Mouse (Mus musculus): Measurements from ENCODE around the gene Cntrob.

The Cntrob gene

DNA sequence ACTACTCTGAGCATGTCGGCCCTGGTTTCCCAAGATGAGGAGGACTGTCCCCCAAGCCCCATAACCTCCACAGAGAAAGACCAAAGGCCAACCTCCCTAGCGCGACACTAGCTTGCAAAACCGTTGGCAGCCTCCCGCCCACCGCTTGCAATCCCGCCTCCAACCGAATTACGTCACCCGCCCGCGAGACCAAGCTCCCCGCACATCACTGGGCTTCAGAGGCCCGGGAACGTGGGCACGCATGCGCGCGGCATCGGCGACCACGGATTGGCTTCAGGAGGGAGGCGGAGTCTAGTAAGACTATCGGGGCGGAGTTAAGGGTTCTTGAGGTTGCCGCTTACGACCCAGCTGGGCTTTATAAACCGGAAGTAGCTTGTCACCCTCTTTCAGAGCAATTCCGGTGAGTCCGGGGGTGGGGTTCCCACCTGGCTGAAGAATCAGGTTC, at the start of gene Cntrob, which contains the start of gene Trappc1:
TSS of gene Cntrob (minus strand) at position 109 of the 445 bp plus-strand sequence.
TSS of gene Trappc1 (plus strand) at position 314 of the 445 bp plus-strand sequence.
- DNase-seq: peak; percentile 99

DNA sequence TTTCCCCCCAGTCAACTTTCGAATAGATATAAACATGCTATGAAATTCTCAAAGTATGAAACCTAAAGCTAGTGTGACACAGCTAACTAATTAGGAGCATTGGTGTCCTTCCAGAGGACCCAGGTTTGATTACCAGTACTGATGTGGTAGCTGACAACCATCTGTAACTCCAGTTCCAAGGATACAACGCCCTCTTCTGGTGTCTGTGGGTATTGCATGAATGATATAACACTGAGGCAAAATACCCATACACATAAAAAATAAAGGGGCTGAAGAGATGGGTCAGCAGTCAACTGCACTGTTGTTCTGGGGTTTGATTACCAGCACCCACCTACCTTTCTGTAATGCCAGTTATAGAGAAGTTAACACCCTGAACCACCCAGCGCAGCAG, 49.2 kb upstream of the Cntrob start:
- no peak for DNase-seq

DNA sequence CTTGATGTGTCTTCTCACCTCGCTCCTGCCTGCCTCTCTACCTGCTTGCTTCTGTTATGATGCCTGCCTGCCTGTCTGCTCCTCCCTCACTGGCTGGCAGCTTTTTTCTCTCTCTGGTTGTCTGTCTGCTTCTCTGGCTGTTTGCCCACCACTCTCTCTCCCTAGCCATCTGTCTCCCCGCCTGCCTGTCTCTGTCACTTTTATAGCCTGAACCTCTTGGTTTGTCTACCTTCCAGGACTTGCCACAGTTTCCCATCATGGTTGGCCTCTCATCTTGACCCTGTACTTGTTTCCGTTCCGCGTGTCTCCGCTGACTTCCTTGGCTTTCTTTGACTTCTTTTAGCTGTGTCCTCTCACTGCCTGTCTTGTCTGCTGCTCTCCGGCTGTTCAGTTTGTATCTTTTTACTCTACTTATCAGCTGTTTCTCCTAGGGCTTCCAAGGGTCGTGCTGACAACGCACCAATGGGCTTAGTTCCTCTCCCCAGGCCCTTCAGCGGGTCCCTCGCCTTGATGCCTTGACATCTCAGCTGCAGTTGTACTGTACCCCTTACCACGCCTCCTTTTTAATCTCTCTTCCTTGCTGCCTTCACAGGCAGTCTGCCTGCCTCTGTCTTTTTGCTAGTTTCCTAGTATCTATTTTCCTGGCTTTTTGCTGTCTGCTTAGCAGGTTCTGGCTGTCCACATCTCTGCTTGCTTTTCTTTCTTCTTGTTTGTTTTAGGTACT, 48.6 kb upstream of the Cntrob start:
- DNase-seq: no peak

DNA sequence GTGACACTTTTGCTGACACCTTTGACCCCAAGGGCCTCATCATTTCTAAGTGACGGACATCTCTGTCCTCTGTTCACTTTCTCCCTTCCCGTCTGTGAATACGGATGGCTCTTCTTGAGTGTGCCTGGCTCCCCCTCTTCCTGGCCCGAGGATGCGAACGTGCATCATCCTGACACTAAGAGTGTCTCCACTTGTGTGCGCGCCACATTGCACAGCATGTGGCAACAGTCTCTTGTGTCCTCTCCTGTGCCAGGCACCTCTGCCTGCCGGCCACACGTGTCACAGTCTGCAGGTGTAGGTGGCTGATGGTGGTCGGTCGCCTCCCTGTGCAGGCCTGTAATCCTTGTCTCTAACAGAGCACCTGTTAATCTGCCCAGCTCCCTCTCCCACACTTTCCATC, 48.0 kb upstream of the Cntrob start:
- DNase-seq: no peak

DNA sequence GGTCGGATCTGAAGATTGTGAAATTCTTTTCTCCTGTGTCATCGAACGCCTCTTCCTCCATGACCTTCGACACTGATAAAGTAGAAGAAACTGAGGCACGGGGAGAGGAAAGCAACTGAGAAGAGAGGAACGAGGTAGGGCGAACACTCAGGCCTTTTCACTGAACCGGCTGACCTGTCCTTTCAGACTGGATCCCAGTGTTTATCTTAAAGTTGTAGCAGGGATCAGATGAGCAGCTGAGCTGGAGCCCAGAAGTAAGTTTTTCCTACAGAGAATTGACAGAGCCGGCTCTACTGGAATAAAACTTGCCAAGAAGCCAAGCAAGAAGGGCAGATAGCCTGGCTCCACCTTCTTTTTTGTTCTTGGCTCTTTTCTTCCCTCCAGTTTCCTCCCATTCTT, 47.2 kb upstream of the Cntrob start:
- no peak for DNase-seq

DNA sequence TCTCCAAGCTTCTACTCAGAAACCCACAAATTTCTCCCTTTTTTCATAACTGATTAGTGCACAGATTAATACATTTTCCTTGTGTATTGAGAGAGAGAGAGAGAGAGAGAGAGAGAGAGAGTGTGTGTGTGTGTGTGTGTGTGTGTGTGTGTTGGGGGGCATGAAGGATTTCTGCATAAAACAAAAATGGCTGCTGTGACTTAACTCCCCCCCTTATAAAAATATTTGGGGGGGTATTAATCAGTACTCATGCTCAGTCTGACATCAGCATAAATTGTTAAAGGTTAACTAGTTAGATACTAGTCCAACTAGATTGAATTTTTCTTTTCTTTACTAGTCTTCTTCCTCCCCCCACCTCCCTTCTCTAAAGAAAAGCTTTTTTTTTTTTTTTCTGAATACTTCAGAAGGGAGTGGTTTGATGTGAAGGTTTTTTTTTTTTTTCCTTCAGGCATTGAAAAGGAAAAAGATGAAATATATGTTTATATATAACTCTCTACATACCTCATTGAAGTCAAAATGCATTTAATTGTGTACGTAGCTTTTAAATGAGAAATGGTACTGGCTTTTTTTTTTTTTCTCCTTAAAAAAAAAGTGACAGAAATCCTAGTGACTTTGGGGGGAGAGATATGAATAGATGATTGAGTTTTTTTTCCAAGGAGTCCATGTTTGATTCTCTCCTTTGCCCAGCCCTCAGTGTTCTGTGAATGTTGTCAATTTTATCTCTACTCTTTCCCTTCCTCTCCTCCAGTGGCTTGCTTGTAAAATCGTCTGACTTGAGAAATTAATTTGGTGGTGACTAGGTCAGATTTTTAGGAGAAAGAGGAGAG, 46.6 kb upstream of the Cntrob start:
- DNase-seq: no peak

DNA sequence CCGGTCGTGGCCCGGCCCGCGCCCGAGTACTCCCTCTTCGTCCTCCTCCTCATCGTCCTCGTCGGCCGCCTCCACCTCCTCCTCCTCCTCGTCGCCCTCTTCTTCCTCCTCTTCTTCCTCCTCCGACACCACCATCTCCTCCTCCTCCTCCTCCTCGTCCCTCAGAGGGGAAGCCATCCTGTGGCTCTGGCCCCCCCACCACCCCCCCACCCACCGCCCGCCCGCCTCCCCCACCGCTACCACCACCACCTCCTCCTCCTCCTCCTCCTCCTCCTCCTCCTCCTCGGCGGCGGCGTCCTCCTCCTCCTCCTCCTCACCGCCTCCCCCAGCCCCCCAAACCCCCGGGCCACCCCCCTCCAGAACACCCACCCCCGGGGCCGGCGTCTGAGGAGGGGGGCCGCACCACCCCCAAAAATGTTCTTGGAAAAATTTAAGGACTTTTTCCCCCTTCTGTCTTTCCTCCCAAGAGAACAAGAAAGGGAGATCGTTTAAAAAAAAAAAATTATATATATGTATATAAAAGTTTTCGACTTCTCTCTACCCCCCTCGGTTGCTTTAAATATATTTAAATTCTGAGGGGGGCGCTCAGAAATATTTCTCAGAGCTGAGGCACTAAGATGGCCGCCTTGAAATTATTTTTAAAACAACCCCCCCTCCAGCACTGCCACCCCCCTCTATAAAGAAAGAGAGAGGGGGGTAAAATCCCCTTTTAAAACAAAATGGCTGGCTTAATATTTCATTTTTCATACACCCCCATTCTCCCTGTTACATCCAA, 45.8 kb upstream of the Cntrob start, which contains the start of gene Chd3:
TSS of gene Chd3 (minus strand) at position 192 of the 775 bp plus-strand sequence.
- no peak for DNase-seq

DNA sequence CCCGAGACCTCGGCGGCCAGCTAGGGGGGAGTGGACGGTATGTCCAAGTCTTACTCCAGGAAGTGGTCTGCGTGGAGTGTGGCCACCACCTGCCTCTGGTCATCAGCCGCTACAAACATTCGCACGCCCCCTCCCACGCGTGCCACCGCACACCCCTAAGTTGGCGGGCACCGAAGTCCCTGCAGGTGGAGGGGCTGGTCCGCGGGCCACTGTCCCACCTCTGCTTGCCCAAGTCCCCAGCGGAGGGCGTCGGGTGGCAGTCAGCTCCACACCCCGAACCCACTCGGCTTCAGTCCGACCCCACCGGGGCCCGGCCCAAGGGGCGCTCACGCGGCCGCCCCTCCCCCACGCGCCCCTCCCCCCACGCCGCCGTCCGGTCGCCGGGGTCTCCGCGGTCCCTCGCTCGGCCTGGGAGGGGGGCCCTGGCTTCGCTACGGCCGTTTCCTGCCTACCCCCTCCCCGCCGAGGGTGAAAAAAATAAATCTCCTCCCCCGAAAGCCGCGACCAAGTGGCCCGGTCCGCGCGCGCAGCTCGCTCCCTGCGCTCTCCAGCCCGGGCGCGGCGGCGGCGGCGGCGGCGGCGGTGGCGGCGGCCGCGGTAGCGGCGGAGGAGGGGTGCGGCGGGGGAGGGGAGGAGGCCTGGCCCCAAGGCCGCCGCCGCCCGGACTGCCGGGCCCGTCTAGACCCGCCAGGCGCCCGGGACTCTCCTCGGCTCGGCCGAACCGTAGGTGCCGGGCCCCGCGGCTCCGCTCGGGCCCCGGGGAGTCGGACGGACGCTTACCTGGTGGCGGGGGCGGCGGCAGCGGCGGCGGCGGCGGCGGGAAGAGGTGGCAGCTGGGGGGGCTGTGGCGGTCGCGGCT, 45.0 kb upstream of the Cntrob start:
- no peak for DNase-seq

DNA sequence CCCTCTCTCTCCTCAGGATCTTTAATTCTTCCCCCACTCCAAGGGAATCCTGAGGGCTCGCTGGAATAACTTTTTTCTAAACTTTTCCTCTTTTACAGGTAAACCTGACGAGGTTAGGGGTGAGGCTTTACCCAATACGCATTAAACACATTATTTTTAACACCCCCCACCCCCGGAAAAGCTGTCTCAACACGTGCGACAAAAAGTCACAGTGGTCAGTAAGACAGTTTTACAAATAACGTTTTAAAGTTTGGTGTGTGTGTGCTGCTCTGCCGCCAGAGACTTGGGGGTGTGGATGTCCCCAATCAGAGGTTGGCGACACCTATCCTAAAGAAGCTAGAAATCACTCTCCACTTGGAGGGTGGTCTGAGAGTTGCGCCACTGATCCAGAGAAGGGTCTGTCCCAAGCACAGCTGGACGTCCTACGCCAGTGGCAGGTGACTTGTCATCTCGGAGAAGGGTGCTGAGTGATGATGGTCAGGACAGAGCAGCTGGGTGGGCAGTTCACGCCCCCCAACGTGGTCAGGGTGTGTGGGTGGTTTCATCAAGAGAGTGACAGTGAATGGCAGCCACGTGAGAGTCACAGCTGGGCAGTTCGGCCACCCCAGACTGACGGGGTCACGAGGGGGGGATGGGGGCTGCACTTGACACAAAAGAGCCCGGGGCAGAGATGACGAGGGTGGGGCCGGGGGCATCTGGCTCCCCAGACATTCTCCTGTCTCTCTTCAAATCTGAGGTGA, 44.2 kb upstream of the Cntrob start:
- peak; percentile 65 for DNase-seq

DNA sequence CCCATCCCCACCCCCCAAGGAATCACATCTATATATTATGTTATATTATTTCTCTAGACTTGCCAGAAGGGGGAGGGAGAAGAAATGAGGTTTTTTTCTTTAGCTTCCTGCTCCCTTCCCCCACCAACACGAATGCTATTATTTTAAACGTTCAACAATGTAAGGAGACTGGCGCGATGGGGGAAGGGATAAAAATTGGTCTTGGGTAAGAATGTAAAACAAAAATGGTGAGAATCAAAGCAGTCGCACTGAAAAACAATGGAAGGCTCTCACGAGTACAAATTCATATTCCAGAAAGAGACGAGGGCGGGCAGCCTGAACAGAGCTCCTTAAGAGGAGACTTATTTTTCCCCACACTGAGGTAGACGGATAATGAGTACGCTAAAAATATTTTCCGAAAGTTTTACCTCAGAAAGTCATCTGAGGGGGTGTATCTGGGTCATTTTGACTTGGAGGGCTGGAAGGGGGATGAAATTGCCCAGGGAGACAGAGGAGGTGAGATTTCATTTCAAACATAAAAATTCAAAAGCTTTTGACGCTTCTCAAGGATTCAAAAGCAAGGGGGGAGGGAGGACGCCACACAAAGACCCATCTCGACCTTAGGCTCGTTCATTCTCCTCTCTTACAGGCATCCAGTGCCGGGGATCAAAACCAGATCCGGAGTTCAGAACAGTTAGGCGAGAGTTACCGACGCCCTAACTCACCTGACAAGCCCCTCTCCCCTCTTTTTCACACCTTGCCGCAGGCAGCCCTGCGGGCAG, 43.5 kb upstream of the Cntrob start:
- no peak for DNase-seq

DNA sequence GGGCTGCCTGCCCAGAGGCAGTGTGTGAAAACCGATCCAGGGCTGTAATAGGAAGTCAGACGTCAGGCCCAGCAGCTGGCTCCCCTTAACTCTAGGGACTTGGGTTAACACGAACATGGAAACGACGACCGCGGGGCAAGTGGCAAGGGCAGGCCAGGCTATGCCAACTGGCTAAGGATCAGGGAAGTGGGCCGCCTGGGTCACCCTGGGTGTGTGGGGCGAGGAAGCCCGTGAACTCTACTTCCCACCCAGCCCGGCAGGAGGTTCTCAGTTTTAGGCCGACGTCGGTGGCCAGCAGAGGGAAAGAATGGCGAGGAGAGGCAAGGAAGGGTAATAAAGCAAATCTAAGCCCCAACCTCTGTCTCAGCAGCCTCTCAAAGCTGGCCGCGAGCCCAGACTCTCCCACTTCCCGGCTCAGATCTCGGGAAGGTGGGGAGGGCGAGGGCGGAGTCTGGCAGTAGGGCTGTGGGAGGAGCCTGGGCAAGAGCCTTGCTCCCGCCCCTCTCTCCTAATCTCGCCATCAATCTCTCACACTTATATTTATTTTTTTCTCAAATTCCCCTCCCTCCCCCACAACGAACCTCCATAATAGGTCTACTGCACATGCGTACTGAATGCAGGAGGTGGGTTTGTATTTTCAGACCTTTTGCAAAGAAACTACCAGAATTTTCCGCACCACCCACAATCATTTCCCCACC, 42.7 kb upstream of the Cntrob start:
- DNase-seq: peak; percentile 96

DNA sequence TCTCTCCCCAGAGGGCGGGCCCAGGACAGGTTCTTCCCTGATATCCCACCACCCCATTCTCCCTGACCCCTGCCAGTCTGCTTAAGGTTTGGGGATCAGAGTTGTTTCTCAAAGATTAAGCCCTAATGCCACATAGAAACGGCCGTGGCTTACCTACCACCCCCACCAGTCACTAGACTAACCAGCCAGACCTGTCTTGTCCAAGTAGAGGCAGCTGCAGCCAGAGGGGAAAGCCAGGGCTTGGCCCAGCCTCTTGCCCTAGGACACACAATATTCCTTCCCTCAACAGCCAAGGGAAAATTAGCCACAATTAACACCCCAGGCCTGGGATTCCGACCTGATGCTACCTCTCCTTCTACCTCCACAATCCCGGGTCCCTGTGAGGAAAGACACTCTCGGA, 42.1 kb upstream of the Cntrob start:
- DNase-seq: no peak

DNA sequence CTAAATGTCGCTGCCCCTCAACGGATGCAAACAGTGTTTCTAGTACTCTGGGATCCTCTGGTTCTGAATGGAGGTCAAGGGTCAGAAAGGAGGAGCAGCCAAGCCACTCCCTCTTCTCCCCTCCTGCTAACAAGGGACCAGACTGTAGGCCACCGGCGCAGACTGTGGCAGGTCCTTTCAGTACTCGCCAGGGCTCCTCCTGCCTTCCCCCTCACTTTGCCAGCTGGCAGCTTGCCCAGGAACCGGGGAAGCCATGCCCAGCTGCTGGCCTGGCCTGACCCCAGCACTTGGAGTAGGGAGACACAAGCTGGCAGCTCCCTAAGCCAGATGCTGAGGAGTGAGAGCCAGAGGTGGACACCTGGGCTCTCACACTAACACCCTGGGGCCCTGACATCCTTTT, 41.3 kb upstream of the Cntrob start:
- DNase-seq: peak; percentile 99

DNA sequence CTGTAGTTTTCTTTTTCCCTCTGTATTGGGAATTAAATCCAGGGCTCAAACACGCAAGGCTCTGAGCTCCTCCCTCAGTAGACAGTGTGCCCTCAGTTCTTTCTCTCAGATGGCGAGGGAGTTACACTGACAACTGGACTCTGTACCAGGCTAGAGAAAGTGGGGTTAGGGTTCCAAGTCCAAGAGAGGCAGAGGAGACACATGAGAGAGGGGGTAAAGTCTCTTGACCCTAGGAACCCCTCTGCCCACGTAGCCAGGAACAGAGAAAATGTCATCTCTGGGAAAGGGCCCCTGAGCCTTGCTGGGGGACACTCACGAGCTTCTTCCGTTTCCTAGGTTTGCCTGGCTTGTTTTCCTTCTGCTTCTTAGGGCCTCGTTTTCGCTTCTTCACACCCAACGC, 40.8 kb upstream of the Cntrob start:
- DNase-seq: peak; percentile 76

DNA sequence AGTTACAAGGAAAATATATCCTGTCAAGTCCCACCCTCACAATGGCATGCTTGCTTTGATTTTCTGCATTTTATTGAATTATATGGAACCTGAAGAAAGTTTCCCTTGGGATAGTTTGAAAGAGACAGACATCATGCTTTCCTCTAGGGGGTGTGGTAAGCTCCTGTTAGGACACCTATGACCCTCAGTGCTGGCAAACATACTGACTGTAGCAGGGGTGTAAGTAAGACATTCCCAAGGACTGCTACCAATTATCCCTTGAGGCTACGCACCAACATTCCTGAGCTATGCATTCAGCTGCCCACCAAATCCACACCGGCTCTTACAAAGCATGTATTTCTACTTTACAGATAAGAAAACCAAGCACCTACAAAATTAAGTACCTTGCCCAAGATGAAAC, 38.9 kb upstream of the Cntrob start:
- no peak for DNase-seq

DNA sequence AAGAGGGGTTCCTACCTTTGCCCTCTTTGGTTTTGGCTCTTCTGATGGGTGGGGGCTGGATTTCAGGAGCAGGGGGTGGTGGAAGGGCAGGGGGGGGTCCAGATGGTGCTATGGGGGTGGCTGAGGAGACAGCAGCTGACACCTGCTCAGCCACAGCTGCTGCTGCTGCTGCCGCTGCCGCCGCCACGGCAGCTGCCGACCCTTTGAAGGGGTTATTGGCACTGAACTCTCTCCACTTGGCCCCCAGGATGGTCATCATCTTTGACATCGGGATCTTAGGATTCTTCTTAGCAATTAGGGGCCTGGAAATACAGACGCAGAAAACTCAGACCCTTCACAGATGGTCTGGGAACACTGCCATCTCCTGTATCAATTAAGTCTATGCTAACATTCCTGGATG, 38.4 kb upstream of the Cntrob start:
- no peak for DNase-seq

DNA sequence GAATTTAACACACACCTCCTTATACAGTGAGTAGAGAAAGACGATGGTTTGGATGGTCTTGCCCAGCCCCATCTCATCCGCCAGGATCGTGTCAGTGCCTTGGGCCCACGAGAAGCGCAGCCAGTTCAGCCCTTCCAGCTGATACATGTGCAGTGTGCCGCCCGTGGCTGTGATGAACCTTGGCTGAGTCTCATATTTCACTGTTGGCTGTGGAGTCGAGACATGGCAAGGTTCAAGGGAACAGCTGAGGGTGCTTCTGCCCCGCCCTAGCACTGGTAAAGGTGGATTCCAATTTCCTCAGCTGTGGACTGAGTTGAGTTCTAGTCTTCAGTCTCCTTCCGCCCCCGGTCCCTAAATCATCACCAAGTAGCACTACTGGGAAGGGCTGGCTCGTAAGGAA, 34.1 kb upstream of the Cntrob start:
- DNase-seq: no peak

DNA sequence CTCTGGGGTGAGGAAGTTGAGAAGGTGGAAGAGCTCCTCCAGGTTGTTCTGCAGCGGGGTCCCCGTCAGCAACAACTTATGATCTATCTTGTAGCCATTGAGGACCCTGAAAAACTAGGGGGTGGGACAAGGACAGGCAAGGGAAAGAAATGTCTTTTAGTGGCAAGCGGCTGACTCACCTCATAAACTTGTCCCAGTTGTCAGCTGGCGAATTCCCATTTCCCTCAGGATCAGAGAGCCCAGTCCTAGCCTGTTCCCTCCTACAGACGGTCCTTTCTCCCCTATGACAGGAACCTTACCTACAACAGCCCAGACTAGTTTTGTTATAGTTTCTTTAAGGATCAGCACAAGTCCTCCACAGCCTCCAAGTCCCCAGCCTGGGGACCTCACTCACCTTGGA, 33.0 kb upstream of the Cntrob start:
- no peak for DNase-seq

DNA sequence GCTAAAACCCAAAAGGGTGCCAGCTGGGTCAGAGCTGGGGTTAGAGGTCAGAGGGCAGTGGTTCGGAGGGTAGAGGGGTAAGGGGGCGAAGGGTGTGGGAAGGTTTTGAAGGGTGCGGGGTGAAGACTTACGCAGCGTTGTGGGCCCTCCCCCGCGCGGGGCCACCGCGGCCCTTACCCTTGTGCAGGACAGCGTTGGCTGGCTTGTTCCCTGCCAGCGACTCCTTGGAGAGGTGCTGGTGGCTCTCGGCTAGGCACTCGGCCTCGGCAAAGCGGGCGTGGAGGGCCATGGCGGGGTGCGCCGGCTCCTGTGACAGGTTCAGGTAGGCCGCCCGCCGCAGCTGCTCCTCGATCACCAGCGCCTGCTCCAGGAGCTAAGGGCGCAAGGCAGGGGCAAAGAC, 22.9 kb upstream of the Cntrob start:
- no peak for DNase-seq

Data from kidney, adult 11 months (tissue).